Mouse (Mus musculus) midbrain, embryonic 10.5 days (tissue): Measurements from ENCODE around the gene Dgkg. TPM values are rescaled to one million over a fixed set of nuclear protein-coding genes. Genes with fewer than 3 reads are reported as not detected.

ENCODE experiments used
- DNase-seq: peaks from one replicate; pipeline ENCODE4 v3.0.0-alpha.2; 2017; ENCODE audit warnings: low spot score
- H3K27ac ChIP-seq: fragments of 300-500 bp; sonication (generic); replicated peaks from 2 replicates; pipeline ENCODE4 v1.5.1; 2016; ENCODE audit warnings: mild to moderate bottlenecking
- H3K27me3 ChIP-seq: fragments of 300-500 bp; sonication (generic); 2 replicates; pipeline ENCODE4 v1.6.1; 2016; ENCODE audit warnings: low read depth, mild to moderate bottlenecking; ENCODE audit not compliant: poor library complexity, severe bottlenecking
- H3K36me3 ChIP-seq: fragments of 300-500 bp; sonication (generic); 2 replicates; pipeline ENCODE4 v1.6.1; 2016; ENCODE audit warnings: mild to moderate bottlenecking, moderate library complexity
- H3K4me1 ChIP-seq: fragments of 300-500 bp; sonication (generic); 2 replicates; pipeline ENCODE4 v1.6.1; 2016
- H3K4me3 ChIP-seq: fragments of 300-500 bp; sonication (generic); 2 replicates; pipeline ENCODE4 v1.5.1; 2016; ENCODE audit warnings: mild to moderate bottlenecking, moderate library complexity
- H3K9me3 ChIP-seq: fragments of 300-500 bp; sonication (generic); replicated peaks from 2 replicates; pipeline ENCODE4 v1.6.1; 2016; ENCODE audit warnings: mild to moderate bottlenecking
- WGBS: fragments of 180-500 bp; shearing (Covaris S2); methylation state at CpG from one replicate; pipeline ENCODE4 v1.1.7; 2016; 5-methylcytosine and 5-hydroxymethylcytosine counted together
- polyA plus RNA-seq: library from polyadenylated mRNA; unstranded; fragments of >200 nt; fragmentation: Nextera tagmentation; extraction: Ambion mirVana; gene quantifications from 2 replicates; pipeline ENCODE4 v1.2.1, GENCODE M21; 2016

The Dgkg gene
- polyA plus RNA-seq, 1 experiment from 2014 or later: 0.07 TPM

- Histone ChIP-seq H3K27me3 (no peaks in the 10 kb centered on the region; the same call in 1 of the 2 replicates), H3K9me3 (0 out of 2 replicates have a peak, but pooled peaks cover 5% of the 10 kb centered on the region), H3K27ac (no peak overlapping the region), H3K4me1 (peaks cover 11% of the 10 kb centered on the region), H3K36me3 (no peaks in the 10 kb centered on the region), H3K4me3 (no peak overlapping the region)
- 34% methylated on average over 5 of the region's 5 CpGs for WGBS
- DNase-seq: no peak
Observed at GRCm38 (mm10) chr16:22527499-22527939, 129.5 kb downstream of the Dgkg start.

GRCm38 (mm10) chr16:22526386-22526785 is 130.6 kb downstream of the Dgkg start:
- WGBS: 90% methylated on average over 4 of the region's 4 CpGs
- H3K27ac ChIP-seq: no peak overlapping the region
- no peaks in the 10 kb centered on the region for H3K36me3 ChIP-seq
- H3K4me1 ChIP-seq: peaks cover 11% of the 10 kb centered on the region
- DNase-seq: no peak
- H3K9me3 ChIP-seq: 0 out of 2 replicates have a peak, but pooled peaks cover 5% of the 10 kb centered on the region
- H3K4me3 ChIP-seq: no peak overlapping the region
- no peaks in the 10 kb centered on the region for H3K27me3 ChIP-seq

- Histone ChIP-seq H3K27ac (peak overlapping the region; percentile 33; the same call in 1 of the 2 replicates), H3K4me3 (no peak overlapping the region), H3K4me1 (peaks cover 20% of the 10 kb centered on the region), H3K36me3 (no peaks in the 10 kb centered on the region), H3K9me3 (no peaks in the 10 kb centered on the region), H3K27me3 (peaks cover 14% of the 10 kb centered on the region)
- WGBS: 15% methylated on average over 20 of the region's 20 CpGs
- DNase-seq: peak; percentile 24
Observed at GRCm38 (mm10) chr16:22517431-22518384, 139.3 kb downstream of the Dgkg start.

GRCm38 (mm10) chr16:22515476-22515875 is 141.5 kb downstream of the Dgkg start:
- Histone ChIP-seq H3K4me1 (peaks cover 20% of the 10 kb centered on the region), H3K4me3 (no peak overlapping the region), H3K27ac (no peak overlapping the region), H3K27me3 (peaks cover 14% of the 10 kb centered on the region), H3K9me3 (no peaks in the 10 kb centered on the region), H3K36me3 (no peaks in the 10 kb centered on the region)
- WGBS: 46% methylated on average over 5 of the region's 5 CpGs
- no peak for DNase-seq

- Histone ChIP-seq H3K4me3 (no peak overlapping the region), H3K36me3 (no peaks in the 10 kb centered on the region), H3K9me3 (no peaks in the 10 kb centered on the region), H3K4me1 (no peaks in the 10 kb centered on the region), H3K27ac (no peak overlapping the region), H3K27me3 (no peaks in the 10 kb centered on the region; the same call in 1 of the 2 replicates)
- WGBS: 56% methylated on average over 9 of the region's 9 CpGs
- DNase-seq: no peak
Observed at GRCm38 (mm10) chr16:22510861-22511637, 146.0 kb downstream of the Dgkg start.

- Histone ChIP-seq H3K9me3 (no peaks in the 10 kb centered on the region), H3K4me1 (no peaks in the 10 kb centered on the region), H3K27me3 (no peaks in the 10 kb centered on the region; the same call in 1 of the 2 replicates), H3K36me3 (no peaks in the 10 kb centered on the region), H3K27ac (no peak overlapping the region), H3K4me3 (no peak overlapping the region)
- no peak for DNase-seq
- 86% methylated on average over 5 of the region's 5 CpGs for WGBS
Observed at GRCm38 (mm10) chr16:22508936-22509563, 148.0 kb downstream of the Dgkg start.

- no peak for DNase-seq
- no peaks in the 10 kb centered on the region; the same call in 1 of the 2 replicates for H3K27me3 ChIP-seq
- no peak overlapping the region for H3K27ac ChIP-seq
- no peak overlapping the region for H3K4me3 ChIP-seq
- 43% methylated on average over 6 of the region's 6 CpGs for WGBS
- no peaks in the 10 kb centered on the region for H3K36me3 ChIP-seq
- no peaks in the 10 kb centered on the region for H3K4me1 ChIP-seq
- H3K9me3 ChIP-seq: no peaks in the 10 kb centered on the region
Observed at GRCm38 (mm10) chr16:22505656-22506055, 151.4 kb downstream of the Dgkg start.

GRCm38 (mm10) chr16:22504851-22505250 is 152.2 kb downstream of the Dgkg start:
- H3K27ac ChIP-seq: no peak overlapping the region
- 33% methylated on average over 8 of the region's 8 CpGs for WGBS
- no peak for DNase-seq

GRCm38 (mm10) chr16:22504049-22504448 is 153.0 kb downstream of the Dgkg start:
- Histone ChIP-seq H3K27ac (no peak overlapping the region), H3K36me3 (no peaks in the 10 kb centered on the region), H3K9me3 (no peaks in the 10 kb centered on the region), H3K4me1 (no peaks in the 10 kb centered on the region), H3K4me3 (no peak overlapping the region), H3K27me3 (no peaks in the 10 kb centered on the region; the same call in 1 of the 2 replicates)
- 74% methylated on average over 5 of the region's 5 CpGs for whole genome bisulfite sequencing
- DNase-seq: no peak

More at GRCm38 (mm10) chr16:22504851-22505250, 152.2 kb downstream of the Dgkg start:
- Histone ChIP-seq H3K9me3 (no peaks in the 10 kb centered on the region), H3K36me3 (no peaks in the 10 kb centered on the region), H3K4me3 (no peak overlapping the region), H3K27me3 (no peaks in the 10 kb centered on the region; the same call in 1 of the 2 replicates), H3K4me1 (no peaks in the 10 kb centered on the region)

- Histone ChIP-seq H3K4me3 (no peak overlapping the region), H3K27ac (no peak overlapping the region), H3K27me3 (no peaks in the 10 kb centered on the region; the same call in 1 of the 2 replicates), H3K36me3 (no peaks in the 10 kb centered on the region), H3K9me3 (no peaks in the 10 kb centered on the region), H3K4me1 (no peaks in the 10 kb centered on the region)
- 76% methylated on average over 4 of the region's 4 CpGs for WGBS
- DNase-seq: no peak
Observed at GRCm38 (mm10) chr16:22503467-22503866, 153.6 kb downstream of the Dgkg start.

GRCm38 (mm10) chr16:22501855-22502254 is 155.2 kb downstream of the Dgkg start:
- Histone ChIP-seq H3K9me3 (no peaks in the 10 kb centered on the region), H3K4me1 (no peaks in the 10 kb centered on the region), H3K27me3 (no peaks in the 10 kb centered on the region; the same call in 1 of the 2 replicates), H3K36me3 (no peaks in the 10 kb centered on the region), H3K4me3 (no peak overlapping the region), H3K27ac (no peak overlapping the region)
- no peak for DNase-seq
- WGBS: 92% methylated on average over 6 of the region's 6 CpGs

GRCm38 (mm10) chr16:22500561-22500960 is 156.5 kb downstream of the Dgkg start:
- Histone ChIP-seq H3K9me3 (no peaks in the 10 kb centered on the region), H3K27me3 (no peaks in the 10 kb centered on the region; the same call in 1 of the 2 replicates), H3K36me3 (no peaks in the 10 kb centered on the region), H3K4me1 (no peaks in the 10 kb centered on the region), H3K4me3 (no peak overlapping the region), H3K27ac (no peak overlapping the region)
- DNase-seq: no peak
- 85% methylated on average over 5 of the region's 5 CpGs for WGBS
